8 mouse cellular contexts compared by ENCODE assay signal in the genomic region with DNA sequence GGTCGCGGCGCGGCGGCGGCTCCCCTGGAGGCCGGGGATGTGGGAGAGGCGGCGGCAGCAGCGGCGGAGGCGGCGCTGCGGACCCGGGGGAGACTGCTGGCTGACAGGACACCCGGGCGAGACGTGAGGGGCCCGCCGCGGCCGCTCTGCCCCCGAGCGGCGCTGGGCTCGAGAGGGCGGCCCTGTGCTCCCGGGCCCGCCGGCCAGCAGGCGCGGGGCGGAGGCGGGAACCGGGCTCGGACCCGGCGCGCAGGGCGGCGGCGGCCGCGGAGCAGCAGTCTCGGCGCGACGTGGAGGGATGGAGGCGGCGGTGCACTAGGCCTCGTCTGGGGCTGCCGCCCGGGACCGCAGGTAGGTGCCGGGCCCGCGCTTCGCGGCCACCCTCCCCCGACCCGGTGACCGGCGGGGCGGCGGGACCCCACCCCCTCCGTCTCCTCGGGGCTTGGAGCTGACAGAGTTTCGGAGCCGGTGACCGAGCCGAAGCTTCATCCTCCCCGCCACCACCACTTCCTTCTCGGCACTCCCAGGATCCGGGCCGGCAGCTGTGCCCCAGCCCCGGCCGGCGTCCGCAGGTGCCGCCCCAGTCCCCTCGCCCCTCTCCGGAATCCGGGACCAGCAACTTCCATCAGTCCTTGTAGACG. TPM values are rescaled to one million over a fixed set of nuclear protein-coding genes. Genes with fewer than 3 reads are reported as not detected.
DNase-seq lines count a peak whose midpoint lies in the region; ATAC-seq and TF ChIP-seq lines count a peak whose summit lies in the region.

A gene (plus strand): TSS at position 261 of the 641 bp plus-strand sequence.

- no peaks in the 10 kb centered on the region for H3K9me3 ChIP-seq in embryonic facial prominence, embryonic 14.5 days (ENCODE audit: control insufficient read depth, low read length)
- H3K9me3 ChIP-seq in stomach, embryonic 14.5 days (ENCODE audit: control insufficient read depth, low read depth, low read length), result no peaks in the 10 kb centered on the region

- ATAC-seq in embryonic facial prominence, embryonic 14.5 days (ENCODE audit: low read depth), result peak; percentile 78
- peak; percentile 33; the same call in 1 of the 2 replicates for ATAC-seq in monocyte, adult 5-6 weeks (replicated peaks; ENCODE audit: insufficient number of reproducible peaks, low FRiP score, low TSS enrichment, poor library complexity, severe bottlenecking)
- peak; percentile 79 for ATAC-seq in stomach, embryonic 14.5 days (ENCODE audit: insufficient number of reproducible peaks, insufficient read depth, low FRiP score, low read depth)

- peak; percentile 69 for DNase-seq in 3134 (ENCODE audit: extremely low read depth, insufficient read length, low spot score)
- peak; percentile 70 for DNase-seq in adrenal gland, postnatal 10 days
- peak; percentile 50 for DNase-seq in embryonic facial prominence, embryonic 14.5 days (ENCODE audit: low spot score)
- DNase-seq in heart, adult 9 months (ENCODE audit: low spot score in 2 of 2), result peak; percentile 56 to 60
- DNase-seq in kidney, adult 9 months, result peak; percentile 48
- DNase-seq in liver, adult 2 months (ENCODE audit: extremely low read depth, low read depth, low spot score), result no peak

- peak within 1 kb of the TSS; percentile 99 for H3K9ac ChIP-seq in embryonic facial prominence, embryonic 14.5 days (ENCODE audit: low read depth, low read length)
- peak within 1 kb of the TSS; percentile 99 for H3K9ac ChIP-seq in liver, adult 2 months (ENCODE audit: low read depth, low read length)
- peak within 1 kb of the TSS; percentile 98 for H3K9ac ChIP-seq in stomach, embryonic 14.5 days (replicated peaks; ENCODE audit: low read depth, low read length)

- no peak for TF ChIP-seq POLR2A in liver, adult 2 months (IDR thresholded peaks at IDR 0.05; ENCODE audit: extremely low read depth, insufficient read depth, low read length)

- H3K4me3 ChIP-seq in embryonic facial prominence, embryonic 14.5 days (ENCODE audit: low read depth, low read length), result peak within 1 kb of the TSS; percentile 93
- peak within 1 kb of the TSS; percentile 90 for H3K4me3 ChIP-seq in liver, adult 2 months (ENCODE audit: insufficient read depth, low read depth, low read length)
- peak within 1 kb of the TSS; percentile 89 for H3K4me3 ChIP-seq in stomach, embryonic 14.5 days (ENCODE audit: low read depth, low read length)

- peak within 1 kb of the TSS; percentile 97 for H3K27ac ChIP-seq in embryonic facial prominence, embryonic 14.5 days (replicated peaks; ENCODE audit: low read depth, low read length)
- peak within 1 kb of the TSS; percentile 95 for H3K27ac ChIP-seq in liver, adult 2 months (replicated peaks; ENCODE audit: insufficient read depth, low read depth, low read length)
- H3K27ac ChIP-seq in stomach, embryonic 14.5 days (ENCODE audit: low read length), result peak within 1 kb of the TSS; percentile 95

- H3K4me1 ChIP-seq in embryonic facial prominence, embryonic 14.5 days (ENCODE audit: control insufficient read depth, insufficient read depth, low read length), result peaks cover 15% of the 10 kb centered on the region
- peaks cover 18% of the 10 kb centered on the region for H3K4me1 ChIP-seq in liver, adult 2 months (ENCODE audit: control insufficient read depth, insufficient read depth, low read length)
- peaks cover 10% of the 10 kb centered on the region for H3K4me1 ChIP-seq in stomach, embryonic 14.5 days (ENCODE audit: control insufficient read depth, insufficient read depth, low read length)

- WGBS in embryonic facial prominence, embryonic 14.5 days, result 4% methylated on average over 16 of the region's 84 CpGs
- WGBS in liver, adult 2 months, result under 1% methylated on average over 75 of the region's 84 CpGs
- WGBS in stomach, embryonic 14.5 days, result 0% methylated on average over 35 of the region's 84 CpGs

- TF ChIP-seq CTCF in liver, adult 2 months (IDR thresholded peaks at IDR 0.05; ENCODE audit: low read depth, low read length), result no peak

- H3K36me3 ChIP-seq in embryonic facial prominence, embryonic 14.5 days (ENCODE audit: control insufficient read depth, insufficient read depth, low read length), result no peaks in the 10 kb centered on the region
- H3K36me3 ChIP-seq in liver, adult 2 months (ENCODE audit: control insufficient read depth, insufficient read depth, low read length), result no peaks in the 10 kb centered on the region
- H3K36me3 ChIP-seq in stomach, embryonic 14.5 days (ENCODE audit: control insufficient read depth, insufficient read depth, low read length), result no peaks in the 10 kb centered on the region

- peaks cover 12% of the 10 kb centered on the region; the same call in 1 of the 2 replicates for H3K79me2 ChIP-seq in liver, adult 2 months (ENCODE audit: control insufficient read depth, insufficient read depth, low read length)

- peak within 1 kb of the TSS; percentile 77 for H3K4me2 ChIP-seq in embryonic facial prominence, embryonic 14.5 days (ENCODE audit: low read depth, low read length)
- peak within 1 kb of the TSS; percentile 63 for H3K4me2 ChIP-seq in stomach, embryonic 14.5 days (replicated peaks; ENCODE audit: low read depth, low read length)

- no peaks in the 10 kb centered on the region for H3K27me3 ChIP-seq in embryonic facial prominence, embryonic 14.5 days (replicated peaks; ENCODE audit: control insufficient read depth, insufficient read depth, low read length)
- no peaks in the 10 kb centered on the region for H3K27me3 ChIP-seq in liver, adult 2 months (ENCODE audit: control insufficient read depth, insufficient read depth, low read length)
- no peaks in the 10 kb centered on the region for H3K27me3 ChIP-seq in stomach, embryonic 14.5 days (ENCODE audit: control insufficient read depth, insufficient read depth, low read length)

RNA-seq across cellular contexts. Expression of the gene that starts here (rescaled TPM):
- total RNA-seq in adrenal gland, postnatal 10 days (2021), result 10 to 100 TPM; 29.9 to 39.0 TPM
- 14.6 and 15.9 TPM in 2 replicates for polyA plus RNA-seq in embryonic facial prominence, embryonic 14.5 days (2014; fragmentation: Nextera tagmentation; extraction: Ambion mirVana)
- 37.4 and 39.7 TPM in 2 replicates for total RNA-seq in liver, adult 2 months (2014; rRNA removed)
- 5.6 TPM in 2 replicates for polyA plus RNA-seq in liver, adult 2 months (2012; rRNA removed)
- total RNA-seq in monocyte, adult 5-6 weeks (2017), result 93.6 to 161 TPM (median 107 TPM) in 3 replicates
- 17.0 and 17.1 TPM in 2 replicates for polyA plus RNA-seq in stomach, embryonic 14.5 days (2014; fragmentation: Nextera tagmentation; extraction: Ambion mirVana)
